Mouse (Mus musculus): ENCODE results near the gene Lrit2.

DNA sequence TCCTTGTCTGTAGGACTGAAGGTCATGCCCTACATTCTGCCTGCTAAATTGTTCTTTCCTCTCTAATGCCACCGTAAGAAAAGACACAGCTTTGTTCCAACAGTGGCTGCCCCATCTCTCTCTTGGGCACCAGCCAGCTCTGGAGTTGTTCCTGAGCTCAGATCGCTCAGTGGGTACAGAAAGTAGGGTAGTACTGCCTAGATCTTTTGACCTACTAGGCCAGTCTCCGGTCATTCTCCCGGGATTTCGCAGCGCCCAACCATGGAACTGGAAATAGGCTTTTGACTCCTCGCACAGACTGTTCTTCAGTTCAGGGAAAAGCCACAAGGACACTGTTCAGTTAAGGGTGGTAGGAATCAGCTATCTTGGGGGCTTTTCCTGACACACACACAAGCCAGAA lies 45.2 kb downstream of the Lrit2 start:
- TF ChIP-seq CTCF (IDR thresholded peaks at IDR 0.05; ENCODE audit: low read depth): no peak
- TF ChIP-seq EP300 (IDR thresholded peaks at IDR 0.05; ENCODE audit: low read depth): no peak

All from heart, postnatal 0 days (tissue).